Mouse (Mus musculus): ENCODE data around the gene Lmln.

GRCm38 (mm10) chr16:33163330-33164090 lies 101.2 kb downstream of the Lmln start:
- TF ChIP-seq POLR2A (IDR thresholded peaks at IDR 0.05; ENCODE audit: borderline replicate concordance, extremely low read depth, low read depth, low read length) (no peak), CTCF (IDR thresholded peaks at IDR 0.05; ENCODE audit: insufficient read depth, low read length) (no peak)
